Mouse (Mus musculus) CD4-positive naive resting alpha-beta T cell, adult 57 days (primary cell): ENCODE measurements around the gene Ddx55. TPM values are rescaled to one million over a fixed set of nuclear protein-coding genes. Genes with fewer than 3 reads are reported as not detected.

Source experiments
- total RNA-seq: library from RNA; stranded (reverse); gene quantifications from one replicate; pipeline ENCODE4 v1.2.4, GENCODE M21; 2023

Ddx55 gene
- 37.9 TPM for total RNA-seq

GRCm38 (mm10) chr5:124552558-124553307 lies at the start of gene Ddx55:
Gene Ddx55, plus strand, starts transcription at chr5:124552864.

GRCm38 (mm10) chr5:124530655-124531582 lies 21.7 kb upstream of the Ddx55 start, which contains the start of gene Rilpl1:
Gene Rilpl1, minus strand, starts transcription at chr5:124531391.

GRCm38 (mm10) chr5:124540383-124540786 lies 12.3 kb upstream of the Ddx55 start, which contains the start of gene Tmed2:
Gene Tmed2, plus strand, starts transcription at chr5:124540695.

GRCm38 (mm10) chr5:124578633-124579317 lies 26.1 kb downstream of the Ddx55 start, which contains the start of the genes Eif2b1 and Gtf2h3:
Gene Eif2b1, minus strand, starts transcription at chr5:124579131.
Gene Gtf2h3, plus strand, starts transcription at chr5:124579140.

Other genes with a start within 250 kb of the Ddx55 start
- 51.5 TPM for gene Mphosph9, start 224.9 kb upstream of the Ddx55 start, total RNA-seq
- 3.5 TPM for gene 2810006K23Rik, start 224.8 kb upstream of the Ddx55 start, total RNA-seq
- 79.5 TPM for gene Cdk2ap1, start 189.8 kb upstream of the Ddx55 start, total RNA-seq
- 152 TPM for gene Sbno1, start 126.9 kb upstream of the Ddx55 start, total RNA-seq
- 44.6 TPM for gene Kmt5a, start 112.9 kb upstream of the Ddx55 start, total RNA-seq
- gene Rilpl2, start 74.5 kb upstream of the Ddx55 start, total RNA-seq = 27.5 TPM
- gene Snrnp35, start 69.7 kb upstream of the Ddx55 start, total RNA-seq = 13.7 TPM
- gene Rilpl1, start 21.5 kb upstream of the Ddx55 start, total RNA-seq = 2.9 TPM
- 129 TPM for gene Tmed2, start 12.2 kb upstream of the Ddx55 start, total RNA-seq
- gene Eif2b1, start 26.3 kb downstream of the Ddx55 start, total RNA-seq = 26.2 TPM
- gene Gtf2h3, start 26.3 kb downstream of the Ddx55 start, total RNA-seq = 24.1 TPM
- gene Atp6v0a2, start 75.7 kb downstream of the Ddx55 start, total RNA-seq = 64.8 TPM
- gene Dnah10, start 172.2 kb downstream of the Ddx55 start, total RNA-seq = 0.18 TPM